Mouse (Mus musculus) ES-E14 (cell line): Measurements from ENCODE around the gene Kif5c. TPM values are rescaled to one million over a fixed set of nuclear protein-coding genes. Genes with fewer than 3 reads are reported as not detected.

Source experiments
- DNase-seq: peaks from one replicate; pipeline ENCODE4 v3.0.0-alpha.2; 2013; ENCODE audit warnings: low read depth, low spot score
- H3K27ac ChIP-seq: 2 replicates; pipeline ENCODE4 v1.5.1; 2012; ENCODE audit warnings: low read depth, mild to moderate bottlenecking, low read length, moderate library complexity, mixed read lengths; ENCODE audit not compliant: poor library complexity, insufficient read depth, severe bottlenecking
- H3K36me3 ChIP-seq: 2 replicates; pipeline ENCODE4 v1.6.1; 2012; ENCODE audit warnings: mild to moderate bottlenecking, low read length, moderate library complexity, mixed read lengths; ENCODE audit not compliant: control insufficient read depth, poor library complexity, insufficient read depth, severe bottlenecking
- H3K4me1 ChIP-seq, 2 experiments: fragments of 150-350 bp in 1 of 2; sonication (generic) in 1 of 2; 2 replicates each; pipeline ENCODE4 v1.6.1; 2012; ENCODE audit warnings: low read length in 2 of 2, mild to moderate bottlenecking in 1 of 2, mixed read lengths in 1 of 2; ENCODE audit not compliant: control insufficient read depth in 2 of 2, insufficient read depth in 2 of 2, poor library complexity in 1 of 2
- H3K4me3 ChIP-seq, 2 experiments: fragments of 150-350 bp in 1 of 2; sonication (generic) in 1 of 2; 2 replicates each; pipeline ENCODE4 v1.5.1; 2012; ENCODE audit warnings: low read length in 2 of 2, low read depth in 1 of 2, mild to moderate bottlenecking in 1 of 2, mixed read lengths in 1 of 2; ENCODE audit not compliant: insufficient read depth in 1 of 2, poor library complexity in 1 of 2, severe bottlenecking in 1 of 2
- H3K9ac ChIP-seq: 2 replicates; pipeline ENCODE4 v1.6.1; 2012; ENCODE audit warnings: low read depth, mild to moderate bottlenecking, low read length, mixed read lengths; ENCODE audit not compliant: poor library complexity, insufficient read depth, severe bottlenecking
- H3K9me3 ChIP-seq: fragments of 150-350 bp; sonication (generic); 2 replicates; pipeline ENCODE4 v1.6.1; 2012; ENCODE audit warnings: low read depth, mild to moderate bottlenecking, low read length; ENCODE audit not compliant: control insufficient read depth, insufficient read depth
- CHD2 ChIP-seq: IDR thresholded peaks from 2 replicates; pipeline ENCODE4 v1.6.1; 2014; ENCODE audit warnings: mild to moderate bottlenecking, low read depth, low read length, inconsistent platforms
- HCFC1 ChIP-seq: IDR thresholded peaks from 2 replicates; pipeline ENCODE4 v1.6.1; 2012; ENCODE audit warnings: low read length, inconsistent platforms, borderline replicate concordance; ENCODE audit not compliant: insufficient read depth
- MAFK ChIP-seq: IDR thresholded peaks from 2 replicates; pipeline ENCODE4 v1.6.1; 2014; ENCODE audit warnings: mild to moderate bottlenecking, low read depth, low read length, inconsistent platforms; ENCODE audit not compliant: insufficient read depth
- ZC3H11A ChIP-seq: IDR thresholded peaks from 2 replicates; pipeline ENCODE4 v1.6.1; 2012; ENCODE audit warnings: low read depth, mild to moderate bottlenecking, inconsistent platforms, low read length, borderline replicate concordance
- ZNF384 ChIP-seq: IDR thresholded peaks from 2 replicates; pipeline ENCODE4 v1.6.1; 2012; ENCODE audit warnings: low read depth, low read length, inconsistent platforms
- in situ Hi-C, 2 experiments: fragments of 600-800 bp; cut with MboI; formaldehyde crosslinking; loops; one replicate each; pipeline ENCODE4 v1.15.1; 2025; ENCODE audit warnings: low sequenced_read_pairs in 2 of 2, inconsistent platforms in 1 of 2; ENCODE audit not compliant: unreplicated experiment in 2 of 2
- total RNA-seq: library from RNA; depleted of rRNA; stranded (reverse); fragments of 300-350 nt; gene quantifications from 2 replicates; pipeline ENCODE4 v1.2.3, GENCODE M21; 2012

Gene Kif5c
- total RNA-seq, 1 experiment = 34.2 TPM

GRCm38 (mm10) chr2:49805736-49806371 lies 186.8 kb downstream of the Kif5c start:
- Histone ChIP-seq H3K9ac (no peak overlapping the region), H3K4me1 (peaks cover 3 to 10% of the 10 kb centered on the region in 2 experiments; a peak in 3 of 4 replicates), H3K27ac (no peak overlapping the region), H3K9me3 (no peaks in the 10 kb centered on the region), H3K4me3 (no peak overlapping the region), H3K36me3 (no peaks in the 10 kb centered on the region)
- in situ Hi-C loops = no loop called here
- no peak for DNase-seq
- TF ChIP-seq HCFC1 (no peak), ZNF384 (no peak), CHD2 (no peak)

GRCm38 (mm10) chr2:49809496-49809895 lies 190.4 kb downstream of the Kif5c start:
- TF ChIP-seq ZNF384 (no peak), CHD2 (no peak), HCFC1 (no peak), ZC3H11A (no peak), MAFK (no peak)
- in situ Hi-C loops = no loop called here
- no peak for DNase-seq
- Histone ChIP-seq H3K4me3 (no peak overlapping the region), H3K4me1 (peaks cover 8 to 17% of the 10 kb centered on the region in 2 experiments; a peak in 3 of 4 replicates), H3K9ac (no peak overlapping the region), H3K27ac (no peak overlapping the region), H3K9me3 (no peaks in the 10 kb centered on the region), H3K36me3 (no peaks in the 10 kb centered on the region)

- H3K9me3 ChIP-seq = no peaks in the 10 kb centered on the region
- in situ Hi-C loops = no loop called here
- no peak for TF ChIP-seq MAFK
- TF ChIP-seq ZNF384 = no peak
- TF ChIP-seq ZC3H11A = no peak
- no peak for TF ChIP-seq HCFC1
- no peak for TF ChIP-seq CHD2
- H3K4me1 ChIP-seq = peaks cover 8 to 16% of the 10 kb centered on the region in 2 experiments; a peak in 3 of 4 replicates
- H3K9ac ChIP-seq = no peak overlapping the region
- peak; percentile 56 for DNase-seq
- H3K36me3 ChIP-seq = no peaks in the 10 kb centered on the region
- no peak overlapping the region for H3K4me3 ChIP-seq
- peak overlapping the region; percentile 34; the same call in 1 of the 2 replicates for H3K27ac ChIP-seq
Measured at GRCm38 (mm10) chr2:49811420-49811819, 192.3 kb downstream of the Kif5c start.

- in situ Hi-C loops = no loop called here
- H3K27ac ChIP-seq = peak overlapping the region; percentile 34
- no peaks in the 10 kb centered on the region for H3K9me3 ChIP-seq
- no peak for DNase-seq
- peaks cover 8 to 18% of the 10 kb centered on the region in 2 experiments; a peak in 3 of 4 replicates for H3K4me1 ChIP-seq
- TF ChIP-seq ZC3H11A = no peak
- TF ChIP-seq ZNF384 = no peak
- TF ChIP-seq CHD2 = no peak
- no peak for TF ChIP-seq MAFK
- TF ChIP-seq HCFC1 = no peak
- no peak overlapping the region for H3K9ac ChIP-seq
- H3K36me3 ChIP-seq = no peaks in the 10 kb centered on the region
- no peak overlapping the region for H3K4me3 ChIP-seq
Measured at GRCm38 (mm10) chr2:49811871-49812363, 192.8 kb downstream of the Kif5c start.

- TF ChIP-seq CHD2 (no peak), MAFK (no peak), HCFC1 (no peak), ZC3H11A (no peak), ZNF384 (no peak)
- H3K36me3 ChIP-seq = no peaks in the 10 kb centered on the region
- H3K9me3 ChIP-seq = no peaks in the 10 kb centered on the region
- no peak for DNase-seq
- in situ Hi-C loops = no loop called here
- H3K9ac ChIP-seq = no peak overlapping the region
- peaks cover 8 to 19% of the 10 kb centered on the region in 2 experiments; a peak in 3 of 4 replicates for H3K4me1 ChIP-seq
- no peak overlapping the region for H3K27ac ChIP-seq
- no peak overlapping the region for H3K4me3 ChIP-seq
Measured at GRCm38 (mm10) chr2:49813151-49813550, 194.1 kb downstream of the Kif5c start.
